Mouse (Mus musculus) embryonic facial prominence, embryonic 12.5 days (tissue): Measurements from ENCODE around the gene Ccr9. TPM values are rescaled to one million over a fixed set of nuclear protein-coding genes. Genes with fewer than 3 reads are reported as not detected.

ENCODE experiments used
- ATAC-seq: fragments of 200-750 bp; cut with Nextera tagmentation; 2 replicates; pipeline ENCODE4 v1.8.0; 2017; ENCODE audit not compliant: insufficient number of reproducible peaks, insufficient read depth, low FRiP score, low TSS enrichment
- H3K27ac ChIP-seq: fragments of 300-500 bp; sonication (generic); 2 replicates; pipeline ENCODE4 v1.5.1; 2016; ENCODE audit warnings: mild to moderate bottlenecking
- H3K27me3 ChIP-seq: fragments of 300-500 bp; sonication (generic); 2 replicates; pipeline ENCODE4 v1.6.1; 2016; ENCODE audit warnings: mild to moderate bottlenecking, moderate library complexity
- H3K36me3 ChIP-seq: fragments of 300-500 bp; sonication (generic); 2 replicates; pipeline ENCODE4 v1.6.1; 2016; ENCODE audit warnings: mild to moderate bottlenecking
- H3K4me1 ChIP-seq: fragments of 300-500 bp; sonication (generic); 2 replicates; pipeline ENCODE4 v1.6.1; 2016
- H3K4me2 ChIP-seq: fragments of 300-500 bp; sonication (generic); replicated peaks from 2 replicates; pipeline ENCODE4 v1.6.1; 2016; ENCODE audit warnings: mild to moderate bottlenecking, moderate library complexity
- H3K4me3 ChIP-seq: fragments of 300-500 bp; sonication (generic); 2 replicates; pipeline ENCODE4 v1.5.1; 2016; ENCODE audit warnings: mild to moderate bottlenecking
- H3K9ac ChIP-seq: fragments of 300-500 bp; sonication (generic); 2 replicates; pipeline ENCODE4 v1.6.1; 2016; ENCODE audit warnings: mild to moderate bottlenecking, moderate library complexity
- H3K9me3 ChIP-seq: fragments of 300-500 bp; sonication (generic); 2 replicates; pipeline ENCODE4 v1.6.1; 2016; ENCODE audit warnings: mild to moderate bottlenecking, moderate library complexity
- WGBS: fragments of 180-500 bp; shearing (Covaris S2); methylation state at CpG from one replicate; pipeline ENCODE4 v1.1.7; 2016; 5-methylcytosine and 5-hydroxymethylcytosine counted together
- polyA plus RNA-seq: library from polyadenylated mRNA; unstranded; fragments of >200 nt; fragmentation: Nextera tagmentation; extraction: Ambion mirVana; gene quantifications from 2 replicates; pipeline ENCODE4 v1.2.1, GENCODE M21; 2016

Gene Ccr9
- 0.18 and 0.29 TPM in 2 replicates for polyA plus RNA-seq

GRCm38 (mm10) chr9:123678327-123679105, at the start of gene Ccr9, which contains the start of gene Slc6a20a:
Gene Ccr9 (plus strand): TSS chr9:123678439.
Gene Slc6a20a (minus strand): TSS chr9:123678885.
- Histone ChIP-seq H3K27me3 (peaks cover 55% of the 10 kb centered on the region), H3K4me1 (peaks cover 9% of the 10 kb centered on the region), H3K4me3 (peak within 1 kb of the TSS; percentile 42), H3K9me3 (no peaks in the 10 kb centered on the region), H3K4me2 (peak within 1 kb of the TSS; percentile 75), H3K9ac (peak within 1 kb of the TSS; percentile 33; the same call in 1 of the 2 replicates), H3K27ac (no peak within 1 kb of the TSS), H3K36me3 (no peaks in the 10 kb centered on the region)
- ATAC-seq: no peak
- WGBS: under 1% methylated on average over 73 of the region's 73 CpGs

- Histone ChIP-seq H3K9ac (no peak overlapping the region), H3K9me3 (no peaks in the 10 kb centered on the region), H3K36me3 (no peaks in the 10 kb centered on the region), H3K27ac (no peak overlapping the region), H3K4me2 (no peak overlapping the region), H3K4me1 (no peaks in the 10 kb centered on the region), H3K4me3 (no peak overlapping the region), H3K27me3 (no peaks in the 10 kb centered on the region)
- 79% methylated on average over 3 of the region's 3 CpGs for WGBS
- no peak for ATAC-seq
Measured at GRCm38 (mm10) chr9:123631666-123632065, 46.6 kb upstream of the Ccr9 start.

GRCm38 (mm10) chr9:123632281-123632680, 46.0 kb upstream of the Ccr9 start, which contains the start of gene Slc6a20b:
Gene Slc6a20b (minus strand): TSS chr9:123632565.
- 78% methylated on average over 6 of the region's 6 CpGs for WGBS

GRCm38 (mm10) chr9:123632993-123633392, 45.2 kb upstream of the Ccr9 start:
- no peaks in the 10 kb centered on the region for H3K36me3 ChIP-seq
- no peak overlapping the region for H3K9ac ChIP-seq
- H3K27ac ChIP-seq: no peak overlapping the region
- no peak overlapping the region for H3K4me3 ChIP-seq
- H3K9me3 ChIP-seq: no peaks in the 10 kb centered on the region
- no peak overlapping the region for H3K4me2 ChIP-seq
- WGBS: 87% methylated on average over 3 of the region's 3 CpGs
- no peaks in the 10 kb centered on the region for H3K4me1 ChIP-seq
- no peak for ATAC-seq
- no peaks in the 10 kb centered on the region for H3K27me3 ChIP-seq

More at GRCm38 (mm10) chr9:123632281-123632680, 46.0 kb upstream of the Ccr9 start, which contains the start of gene Slc6a20b:
- Histone ChIP-seq H3K9ac (no peak within 1 kb of the TSS), H3K9me3 (no peaks in the 10 kb centered on the region), H3K4me2 (no peak within 1 kb of the TSS), H3K36me3 (no peaks in the 10 kb centered on the region), H3K4me1 (no peaks in the 10 kb centered on the region), H3K4me3 (no peak within 1 kb of the TSS), H3K27ac (no peak within 1 kb of the TSS), H3K27me3 (no peaks in the 10 kb centered on the region)
- ATAC-seq: no peak

- H3K27ac ChIP-seq: no peak overlapping the region
- no peaks in the 10 kb centered on the region for H3K36me3 ChIP-seq
- no peaks in the 10 kb centered on the region for H3K27me3 ChIP-seq
- no peak overlapping the region for H3K4me3 ChIP-seq
- H3K4me2 ChIP-seq: no peak overlapping the region
- ATAC-seq: no peak
- WGBS: 62% methylated on average over 5 of the region's 5 CpGs
- H3K9ac ChIP-seq: no peak overlapping the region
- no peaks in the 10 kb centered on the region for H3K4me1 ChIP-seq
- H3K9me3 ChIP-seq: no peaks in the 10 kb centered on the region
Measured at GRCm38 (mm10) chr9:123636771-123637170, 41.5 kb upstream of the Ccr9 start.

GRCm38 (mm10) chr9:123638231-123638630, 40.0 kb upstream of the Ccr9 start:
- no peak overlapping the region for H3K27ac ChIP-seq
- H3K9ac ChIP-seq: no peak overlapping the region
- H3K4me3 ChIP-seq: no peak overlapping the region
- ATAC-seq: no peak
- no peaks in the 10 kb centered on the region for H3K9me3 ChIP-seq
- no peak overlapping the region for H3K4me2 ChIP-seq
- H3K27me3 ChIP-seq: no peaks in the 10 kb centered on the region
- no peaks in the 10 kb centered on the region for H3K36me3 ChIP-seq
- no peaks in the 10 kb centered on the region for H3K4me1 ChIP-seq

- 65% methylated on average over 1 of the region's 1 CpGs for WGBS
- no peaks in the 10 kb centered on the region for H3K36me3 ChIP-seq
- no peaks in the 10 kb centered on the region for H3K9me3 ChIP-seq
- H3K4me3 ChIP-seq: no peak overlapping the region
- H3K27ac ChIP-seq: no peak overlapping the region
- ATAC-seq: no peak
- H3K9ac ChIP-seq: no peak overlapping the region
- H3K27me3 ChIP-seq: no peaks in the 10 kb centered on the region
- H3K4me2 ChIP-seq: no peak overlapping the region
- no peaks in the 10 kb centered on the region for H3K4me1 ChIP-seq
Measured at GRCm38 (mm10) chr9:123638668-123639089, 39.6 kb upstream of the Ccr9 start.

- no peak overlapping the region for H3K9ac ChIP-seq
- H3K27me3 ChIP-seq: no peaks in the 10 kb centered on the region
- H3K27ac ChIP-seq: no peak overlapping the region
- H3K4me3 ChIP-seq: no peak overlapping the region
- H3K4me2 ChIP-seq: no peak overlapping the region
- no peaks in the 10 kb centered on the region for H3K9me3 ChIP-seq
- no peak for ATAC-seq
- H3K4me1 ChIP-seq: no peaks in the 10 kb centered on the region
- 52% methylated on average over 1 of the region's 1 CpGs for WGBS
- H3K36me3 ChIP-seq: no peaks in the 10 kb centered on the region
Measured at GRCm38 (mm10) chr9:123640106-123640505, 38.1 kb upstream of the Ccr9 start.

- Histone ChIP-seq H3K4me3 (no peak overlapping the region), H3K9ac (no peak overlapping the region), H3K9me3 (no peaks in the 10 kb centered on the region), H3K27me3 (no peaks in the 10 kb centered on the region), H3K27ac (no peak overlapping the region), H3K36me3 (no peaks in the 10 kb centered on the region), H3K4me1 (no peaks in the 10 kb centered on the region), H3K4me2 (no peak overlapping the region)
- ATAC-seq: no peak
- WGBS: 77% methylated on average over 2 of the region's 2 CpGs
Measured at GRCm38 (mm10) chr9:123649785-123650511, 28.3 kb upstream of the Ccr9 start.

GRCm38 (mm10) chr9:123651369-123651768, 26.9 kb upstream of the Ccr9 start:
- Histone ChIP-seq H3K9ac (no peak overlapping the region), H3K4me2 (no peak overlapping the region), H3K27me3 (no peaks in the 10 kb centered on the region), H3K36me3 (no peaks in the 10 kb centered on the region), H3K9me3 (no peaks in the 10 kb centered on the region), H3K4me3 (no peak overlapping the region), H3K27ac (no peak overlapping the region), H3K4me1 (no peaks in the 10 kb centered on the region)
- ATAC-seq: no peak
- 35% methylated on average over 4 of the region's 4 CpGs for WGBS

- Histone ChIP-seq H3K9me3 (no peaks in the 10 kb centered on the region), H3K4me3 (no peak overlapping the region), H3K36me3 (no peaks in the 10 kb centered on the region), H3K9ac (no peak overlapping the region), H3K27ac (no peak overlapping the region), H3K27me3 (no peaks in the 10 kb centered on the region), H3K4me1 (no peaks in the 10 kb centered on the region), H3K4me2 (no peak overlapping the region)
- no peak for ATAC-seq
- 77% methylated on average over 3 of the region's 3 CpGs for WGBS
Measured at GRCm38 (mm10) chr9:123657457-123657856, 20.8 kb upstream of the Ccr9 start.

GRCm38 (mm10) chr9:123658981-123659380, 19.3 kb upstream of the Ccr9 start:
- no peak overlapping the region for H3K9ac ChIP-seq
- no peak overlapping the region for H3K27ac ChIP-seq
- no peaks in the 10 kb centered on the region for H3K9me3 ChIP-seq
- ATAC-seq: no peak
- H3K4me1 ChIP-seq: no peaks in the 10 kb centered on the region
- H3K27me3 ChIP-seq: no peaks in the 10 kb centered on the region
- no peak overlapping the region for H3K4me3 ChIP-seq
- H3K4me2 ChIP-seq: no peak overlapping the region
- H3K36me3 ChIP-seq: no peaks in the 10 kb centered on the region
